In genomic region chr14:119099570-119099891, GRCm38 (mm10) we compare ENCODE assay signal across 8 mouse cellular contexts. TPM values are rescaled to one million over a fixed set of nuclear protein-coding genes. Genes with fewer than 3 reads are reported as not detected.
A peak's percentile ranks its signal among the peaks of the same experiment; 100 is the strongest.
DNase-seq lines count a peak whose midpoint lies in the region; ATAC-seq and TF ChIP-seq lines count a peak whose summit lies in the region.

No protein-coding gene starts in this region.

- peak overlapping the region; percentile 96 for H3K4me3 ChIP-seq in left cerebral cortex, adult 2 months
- H3K4me3 ChIP-seq in embryonic facial prominence, embryonic 14.5 days (ENCODE audit: low read depth, low read length), result peak overlapping the region; percentile 79
- peak overlapping the region; percentile 85 for H3K4me3 ChIP-seq in intestine, embryonic 16.5 days (ENCODE audit: low read length)
- peak overlapping the region; percentile 84 for H3K4me3 ChIP-seq in neural tube, embryonic 14.5 days (ENCODE audit: low read depth, low read length)

- 0 out of 2 replicates have a peak, but pooled peaks cover 7% of the 10 kb centered on the region for H3K4me1 ChIP-seq in embryonic facial prominence, embryonic 14.5 days (ENCODE audit: control insufficient read depth, insufficient read depth, low read length)
- peaks cover 8% of the 10 kb centered on the region for H3K4me1 ChIP-seq in intestine, embryonic 16.5 days (ENCODE audit: control insufficient read depth, insufficient read depth, low read length)
- peaks cover 10% of the 10 kb centered on the region; the same call in 1 of the 2 replicates for H3K4me1 ChIP-seq in neural tube, embryonic 14.5 days (ENCODE audit: control insufficient read depth, insufficient read depth, low read length)

- H3K9ac ChIP-seq in embryonic facial prominence, embryonic 14.5 days (ENCODE audit: low read depth, low read length), result peak overlapping the region; percentile 76
- peak overlapping the region; percentile 84 for H3K9ac ChIP-seq in intestine, embryonic 16.5 days (ENCODE audit: low read depth, low read length)
- peak overlapping the region; percentile 84 for H3K9ac ChIP-seq in neural tube, embryonic 14.5 days (replicated peaks; ENCODE audit: low read depth, low read length)

- no peak for TF ChIP-seq CTCF in left cerebral cortex, adult 2 months (IDR thresholded peaks at IDR 0.05)

- no peaks in the 10 kb centered on the region for H3K9me3 ChIP-seq in embryonic facial prominence, embryonic 14.5 days (ENCODE audit: control insufficient read depth, low read length)
- no peaks in the 10 kb centered on the region for H3K9me3 ChIP-seq in intestine, embryonic 16.5 days (ENCODE audit: control insufficient read depth, low read length)
- H3K9me3 ChIP-seq in neural tube, embryonic 14.5 days (ENCODE audit: control insufficient read depth, low read length), result no peaks in the 10 kb centered on the region

- ATAC-seq in embryonic facial prominence, embryonic 14.5 days (ENCODE audit: low read depth), result peak; percentile 70
- peak; percentile 80; the same call in 1 of the 2 replicates for ATAC-seq in intestine, embryonic 16.5 days
- ATAC-seq in neural tube, embryonic 14.5 days (ENCODE audit: low read depth), result peak; percentile 86; the same call in 1 of the 2 replicates

- H3K27me3 ChIP-seq in embryonic facial prominence, embryonic 14.5 days (replicated peaks; ENCODE audit: control insufficient read depth, insufficient read depth, low read length), result no peaks in the 10 kb centered on the region; the same call in 1 of the 2 replicates
- H3K27me3 ChIP-seq in intestine, embryonic 16.5 days (replicated peaks; ENCODE audit: control insufficient read depth, insufficient read depth, low read length), result no peaks in the 10 kb centered on the region
- no peaks in the 10 kb centered on the region for H3K27me3 ChIP-seq in neural tube, embryonic 14.5 days (ENCODE audit: control insufficient read depth, insufficient read depth, low read length)

- H3K36me3 ChIP-seq in embryonic facial prominence, embryonic 14.5 days (ENCODE audit: control insufficient read depth, insufficient read depth, low read length), result no peaks in the 10 kb centered on the region
- H3K36me3 ChIP-seq in intestine, embryonic 16.5 days (ENCODE audit: control insufficient read depth, insufficient read depth, low read length), result no peaks in the 10 kb centered on the region
- no peaks in the 10 kb centered on the region for H3K36me3 ChIP-seq in neural tube, embryonic 14.5 days (ENCODE audit: control insufficient read depth, insufficient read depth, low read length)

- H3K4me2 ChIP-seq in embryonic facial prominence, embryonic 14.5 days (ENCODE audit: low read depth, low read length), result peak overlapping the region; percentile 79
- H3K4me2 ChIP-seq in intestine, embryonic 16.5 days (ENCODE audit: low read depth, low read length), result peak overlapping the region; percentile 94
- peak overlapping the region; percentile 82 for H3K4me2 ChIP-seq in neural tube, embryonic 14.5 days (ENCODE audit: low read depth, low read length)

- intact Hi-C loops in left cerebral cortex, adult 2 months (cut with DNase I), result loop anchor here (5.0 kb wide), 2 partner anchors 758 to 963 kb away; no protein-coding TSS in a partner anchor
- intact Hi-C loops in left cerebral cortex, postnatal 10 days (cut with DNase I), result no loop called here

- DNase-seq in left cerebral cortex, adult 2 months (ENCODE audit: extremely low spot score in 1 of 2, low spot score in 2 of 2), result no peak
- no peak for DNase-seq in left cerebral cortex, postnatal 10 days (ENCODE audit: extremely low spot score in 1 of 2, low spot score in 2 of 2)
- no peak for DNase-seq in embryonic facial prominence, embryonic 14.5 days (ENCODE audit: low spot score)
- no peak for DNase-seq in cerebellum, adult 11-12 months
- no peak for DNase-seq in gastrocnemius, adult 8-10 months (ENCODE audit: low spot score in 2 of 2)
- no peak for DNase-seq in right cerebral cortex, postnatal 36 days (ENCODE audit: low spot score in 2 of 2)

- WGBS in embryonic facial prominence, embryonic 14.5 days, result 3% methylated on average over 8 of the region's 13 CpGs
- 2% methylated on average over 13 of the region's 13 CpGs for WGBS in intestine, embryonic 16.5 days
- WGBS in neural tube, embryonic 14.5 days, result 0% methylated on average over 13 of the region's 13 CpGs

- peak overlapping the region; percentile 95 for H3K27ac ChIP-seq in left cerebral cortex, adult 2 months
- H3K27ac ChIP-seq in embryonic facial prominence, embryonic 14.5 days (replicated peaks; ENCODE audit: low read depth, low read length), result peak overlapping the region; percentile 73
- peak overlapping the region; percentile 41; the same call in 1 of the 2 replicates for H3K27ac ChIP-seq in intestine, embryonic 16.5 days (ENCODE audit: low read length)
- peak overlapping the region; percentile 84 for H3K27ac ChIP-seq in neural tube, embryonic 14.5 days (ENCODE audit: low read depth, low read length)

RNA-seq across cellular contexts. Expression of gene Uggt2, which starts 0.3 kb away (rescaled TPM):
- 10 to 100 TPM; 29.2 to 33.8 TPM for total RNA-seq in left cerebral cortex, adult 2 months (2021)
- total RNA-seq in left cerebral cortex, postnatal 10 days (2021), result 10 to 100 TPM; 30.7 to 42.1 TPM
- 13.1 and 13.3 TPM in 2 replicates for polyA plus RNA-seq in embryonic facial prominence, embryonic 14.5 days (2014; fragmentation: Nextera tagmentation; extraction: Ambion mirVana)
- polyA plus RNA-seq in intestine, embryonic 16.5 days (2015; fragmentation: Nextera tagmentation; extraction: Ambion mirVana), result 5.2 and 6.1 TPM in 2 replicates
- polyA plus RNA-seq in neural tube, embryonic 14.5 days (2014; fragmentation: Nextera tagmentation; extraction: Ambion mirVana), result 33.4 and 36.4 TPM in 2 replicates
- total RNA-seq in gastrocnemius, adult 8-10 months (2022), result 1 to 10 TPM; 6.6 to 8.7 (median 7.8) TPM

RNA-seq across cellular contexts. Expression of gene Hs6st3, which starts 38.6 kb away (rescaled TPM):
- 10 to 100 TPM; 61.7 to 71.9 TPM for total RNA-seq in left cerebral cortex, adult 2 months (2021)
- total RNA-seq in left cerebral cortex, postnatal 10 days (2021), result 10 to 100 TPM; 91.9 to 95.5 TPM
- polyA plus RNA-seq in embryonic facial prominence, embryonic 14.5 days (2014; fragmentation: Nextera tagmentation; extraction: Ambion mirVana), result 0.10 and 0.39 TPM in 2 replicates
- polyA plus RNA-seq in intestine, embryonic 16.5 days (2015; fragmentation: Nextera tagmentation; extraction: Ambion mirVana), result not detected in 2 replicates
- 2.7 and 6.5 TPM in 2 replicates for polyA plus RNA-seq in neural tube, embryonic 14.5 days (2014; fragmentation: Nextera tagmentation; extraction: Ambion mirVana)
- total RNA-seq in gastrocnemius, adult 8-10 months (2022), result under 1 TPM in 1 of 4 experiments, not detected in 3; 0.27 TPM

Comparison
In these comparisons a context has a peak if more than half of its experiments do, and no peak if none do; other contexts are left out.
1. H3K27ac ChIP-seq: peak in every context shown above with its lines; median percentile 95 in left cerebral cortex, adult 2 months; 84 in neural tube, embryonic 14.5 days; 73 in embryonic facial prominence, embryonic 14.5 days; 41 in intestine, embryonic 16.5 days.
2. RNA of gene Hs6st3, which starts 38.6 kb away (total RNA-seq): 91.9 to 95.5 TPM in left cerebral cortex, postnatal 10 days and 61.7 to 71.9 TPM in left cerebral cortex, adult 2 months; 0.27 TPM in gastrocnemius, adult 8-10 months; every median in the first group is over 10 times any median in the second.
3. Peak in every context shown above with its lines, with median percentiles within 50 percentile points of each other: H3K4me3 ChIP-seq, ATAC-seq, H3K4me2 ChIP-seq and H3K9ac ChIP-seq.